Mouse (Mus musculus): ENCODE data around the gene Fam169b.
"Not testable (repeated sequence)": the region's sequence is repeated elsewhere in the genome, so short reads cannot be mapped to it uniquely, and the experiment has no call there.

Fam169b gene

GRCm38 (mm10) chr7:68282304-68283132, 8.9 kb downstream of the Fam169b start:
- no peak for ATAC-seq (ENCODE audit: insufficient number of reproducible peaks, low FRiP score, low TSS enrichment)

GRCm38 (mm10) chr7:68283133-68283520, 9.5 kb downstream of the Fam169b start:
- not testable (repeated sequence) for ATAC-seq (ENCODE audit: insufficient number of reproducible peaks, low FRiP score, low TSS enrichment)

- ATAC-seq (ENCODE audit: insufficient number of reproducible peaks, low FRiP score, low TSS enrichment): no peak
These were observed 10.1 kb downstream of the Fam169b start for GRCm38 (mm10) chr7:68283776-68284175.

GRCm38 (mm10) chr7:68285851-68286298, 12.2 kb downstream of the Fam169b start:
- no peak for ATAC-seq (ENCODE audit: insufficient number of reproducible peaks, low FRiP score, low TSS enrichment)

GRCm38 (mm10) chr7:68286526-68287481, 13.2 kb downstream of the Fam169b start:
- ATAC-seq (ENCODE audit: insufficient number of reproducible peaks, low FRiP score, low TSS enrichment): no peak

- ATAC-seq (ENCODE audit: insufficient number of reproducible peaks, low FRiP score, low TSS enrichment): no peak
These were observed 13.9 kb downstream of the Fam169b start for GRCm38 (mm10) chr7:68287582-68287981.

GRCm38 (mm10) chr7:68288000-68288399, 14.4 kb downstream of the Fam169b start:
- ATAC-seq (ENCODE audit: insufficient number of reproducible peaks, low FRiP score, low TSS enrichment): not testable (repeated sequence)

GRCm38 (mm10) chr7:68289081-68289480, 15.4 kb downstream of the Fam169b start:
- no peak for ATAC-seq (ENCODE audit: insufficient number of reproducible peaks, low FRiP score, low TSS enrichment)

GRCm38 (mm10) chr7:68291603-68292002, 18.0 kb downstream of the Fam169b start:
- ATAC-seq (ENCODE audit: insufficient number of reproducible peaks, low FRiP score, low TSS enrichment): no peak

GRCm38 (mm10) chr7:68293997-68294789, 20.6 kb downstream of the Fam169b start:
- ATAC-seq (ENCODE audit: insufficient number of reproducible peaks, low FRiP score, low TSS enrichment): no peak

- no peak for ATAC-seq (ENCODE audit: insufficient number of reproducible peaks, low FRiP score, low TSS enrichment)
These were observed 22.8 kb downstream of the Fam169b start for GRCm38 (mm10) chr7:68296487-68296886.

GRCm38 (mm10) chr7:68298381-68299076, 24.9 kb downstream of the Fam169b start:
- ATAC-seq (ENCODE audit: insufficient number of reproducible peaks, low FRiP score, low TSS enrichment): no peak

GRCm38 (mm10) chr7:68301160-68301559, 27.5 kb downstream of the Fam169b start:
- ATAC-seq (ENCODE audit: insufficient number of reproducible peaks, low FRiP score, low TSS enrichment): no peak

- ATAC-seq (ENCODE audit: insufficient number of reproducible peaks, low FRiP score, low TSS enrichment): peak; percentile 87
These were observed 29.2 kb downstream of the Fam169b start for GRCm38 (mm10) chr7:68302586-68303433.

GRCm38 (mm10) chr7:68303685-68304084, 30.0 kb downstream of the Fam169b start:
- no peak for ATAC-seq (ENCODE audit: insufficient number of reproducible peaks, low FRiP score, low TSS enrichment)

GRCm38 (mm10) chr7:68305781-68306575, 32.3 kb downstream of the Fam169b start:
- ATAC-seq (ENCODE audit: insufficient number of reproducible peaks, low FRiP score, low TSS enrichment): no peak

GRCm38 (mm10) chr7:68306756-68307155, 33.1 kb downstream of the Fam169b start:
- no peak for ATAC-seq (ENCODE audit: insufficient number of reproducible peaks, low FRiP score, low TSS enrichment)

- no peak for ATAC-seq (ENCODE audit: insufficient number of reproducible peaks, low FRiP score, low TSS enrichment)
These were observed 37.8 kb downstream of the Fam169b start for GRCm38 (mm10) chr7:68311469-68311868.

All from cerebellum, adult (tissue).